Mouse (Mus musculus) urinary bladder, postnatal 14 days (tissue): Measurements from ENCODE around the gene Plk3.
A peak's percentile ranks its signal among the peaks of the same experiment; 100 is the strongest.

ENCODE experiments used
- DNase-seq: peaks from one replicate; pipeline ENCODE4 v3.0.0; 2021; ENCODE audit warnings: low spot score

Gene Plk3

GRCm38 (mm10) chr4:117138295-117139216, 4.8 kb upstream of the Plk3 start:
- no peak for DNase-seq

GRCm38 (mm10) chr4:117136034-117136433, 2.3 kb upstream of the Plk3 start:
- DNase-seq = peak; percentile 68

- no peak for DNase-seq
Measured at GRCm38 (mm10) chr4:117134601-117134995, 835 bp upstream of the Plk3 start.

- no peak for DNase-seq
Measured at GRCm38 (mm10) chr4:117133366-117133796, 382 bp downstream of the Plk3 start.

- DNase-seq = no peak
Measured at GRCm38 (mm10) chr4:117132794-117133143, 994 bp downstream of the Plk3 start.

GRCm38 (mm10) chr4:117131890-117132793, 1.6 kb downstream of the Plk3 start:
- no peak for DNase-seq

- no peak for DNase-seq
Measured at GRCm38 (mm10) chr4:117131198-117131597, 2.6 kb downstream of the Plk3 start.

GRCm38 (mm10) chr4:117130790-117131189, 3.0 kb downstream of the Plk3 start:
- no peak for DNase-seq

GRCm38 (mm10) chr4:117127991-117128686, 5.6 kb downstream of the Plk3 start:
- DNase-seq = no peak

GRCm38 (mm10) chr4:117126675-117127290, 7.0 kb downstream of the Plk3 start, which contains the start of gene Tctex1d4:
Tctex1d4 (plus strand) TSS chr4:117126794.
- peak; percentile 54 for DNase-seq

- peak; percentile 84 for DNase-seq
Measured at GRCm38 (mm10) chr4:117125910-117126674, 7.7 kb downstream of the Plk3 start.

- peak; percentile 80 for DNase-seq
Measured at GRCm38 (mm10) chr4:117125348-117125909, 8.3 kb downstream of the Plk3 start, which contains the start of gene Btbd19. Btbd19 (minus strand) TSS chr4:117125725.

- DNase-seq = no peak
Measured at GRCm38 (mm10) chr4:117124518-117125347, 9.0 kb downstream of the Plk3 start.

GRCm38 (mm10) chr4:117124218-117124517, 9.6 kb downstream of the Plk3 start:
- DNase-seq = no peak

- DNase-seq = no peak
Measured at GRCm38 (mm10) chr4:117123546-117124217, 10.1 kb downstream of the Plk3 start.

- DNase-seq = no peak
Measured at GRCm38 (mm10) chr4:117122209-117122608, 11.6 kb downstream of the Plk3 start.

GRCm38 (mm10) chr4:117120445-117121414, 13.0 kb downstream of the Plk3 start:
- peak; percentile 97 for DNase-seq

- DNase-seq = no peak
Measured at GRCm38 (mm10) chr4:117120052-117120444, 13.7 kb downstream of the Plk3 start.
